Mouse (Mus musculus): ENCODE measurements around the gene Abr.

The Abr gene

DNA sequence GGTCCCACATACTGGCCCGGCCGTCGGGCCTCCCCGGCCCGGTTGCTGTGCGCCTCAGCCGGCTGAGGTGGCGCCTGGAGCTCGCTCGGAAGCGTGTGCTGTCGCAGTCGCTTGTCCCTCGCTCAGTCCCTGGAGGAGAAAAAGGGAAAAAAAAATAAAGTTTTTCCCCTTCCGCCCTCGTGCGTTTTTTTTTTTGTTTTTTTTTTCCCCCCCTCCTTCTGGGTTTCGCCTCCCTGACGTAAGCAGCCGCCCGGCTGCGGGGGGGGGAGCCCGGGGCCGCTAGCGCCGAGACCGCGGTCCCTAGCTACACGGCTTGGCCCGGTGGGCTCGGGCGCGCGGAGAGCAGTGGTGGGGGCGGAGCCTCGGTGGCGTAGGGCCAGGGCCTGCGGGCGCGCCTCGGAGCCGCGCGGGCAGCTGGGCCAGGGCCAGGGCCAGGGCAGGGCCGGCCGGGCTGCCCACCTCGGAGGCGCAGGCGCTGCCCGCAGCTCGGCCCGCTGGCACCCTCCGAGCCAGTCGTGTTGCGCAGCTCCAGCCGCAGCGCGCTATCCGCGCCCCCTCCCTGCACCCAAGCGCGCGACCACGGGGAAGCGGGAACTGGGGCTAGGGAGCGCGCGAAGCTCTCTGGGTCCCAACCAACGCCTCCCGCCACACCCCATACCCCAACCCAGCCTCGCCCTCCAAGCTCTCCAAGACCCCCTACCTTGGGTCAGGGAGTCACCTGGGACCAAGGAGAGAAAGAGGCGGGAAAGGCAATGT is 1.3 kb upstream of the Abr start:
- peak; percentile 43 for DNase-seq (ENCODE audit: low spot score)

DNA sequence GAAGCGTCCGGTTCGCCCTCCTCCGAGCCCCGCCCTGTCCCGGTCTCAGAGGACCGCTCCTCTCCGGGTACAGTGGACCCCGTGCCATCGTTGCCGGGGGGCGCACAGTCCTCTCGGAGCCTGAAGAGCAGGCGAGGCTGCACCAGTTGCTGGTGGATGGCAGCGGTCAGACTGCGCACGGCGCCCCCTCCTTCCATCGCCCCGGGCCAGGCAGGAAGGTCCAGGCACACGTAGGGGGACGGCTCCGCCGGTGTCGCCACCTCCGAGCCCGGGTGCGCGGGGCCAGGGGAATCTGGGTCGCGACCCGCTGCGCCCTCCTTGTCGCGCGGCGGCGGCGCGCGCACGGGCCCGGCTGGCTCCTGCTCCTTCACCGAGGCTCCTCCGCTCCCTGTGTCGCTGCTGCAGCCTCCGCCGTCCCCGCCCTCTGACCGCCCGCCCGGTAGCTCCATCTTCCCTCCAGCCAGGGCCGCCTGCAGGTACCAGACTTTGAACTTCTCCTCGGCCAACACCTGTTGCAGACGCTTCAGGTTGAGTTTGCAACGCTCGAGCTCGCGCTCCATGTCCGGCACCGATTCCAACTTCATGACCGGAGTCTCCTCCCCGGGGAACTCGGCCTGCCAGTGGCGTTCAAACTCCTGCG is 572 bp upstream of the Abr start:
- peak; percentile 15 for DNase-seq (ENCODE audit: low spot score)

DNA sequence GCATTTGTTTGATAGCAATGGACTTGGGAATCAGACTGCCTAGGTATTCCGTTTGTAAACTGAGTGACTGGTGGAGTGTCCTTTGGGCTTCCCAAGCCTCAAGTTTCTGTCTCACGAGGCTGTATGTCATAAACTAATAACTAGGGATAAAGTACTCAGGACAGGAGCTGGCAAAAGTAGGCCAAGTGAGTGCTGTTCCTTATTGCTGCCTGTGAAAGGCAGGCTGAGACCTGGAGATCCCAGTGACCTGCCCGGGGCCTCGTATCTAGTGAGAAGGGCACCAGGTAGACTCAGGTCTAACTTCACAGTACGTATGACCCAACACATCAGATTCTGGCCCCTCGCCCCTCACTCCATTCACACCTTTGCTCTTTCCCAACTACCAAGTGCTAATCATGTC is 4.0 kb downstream of the Abr start:
- DNase-seq (ENCODE audit: low spot score): no peak

DNA sequence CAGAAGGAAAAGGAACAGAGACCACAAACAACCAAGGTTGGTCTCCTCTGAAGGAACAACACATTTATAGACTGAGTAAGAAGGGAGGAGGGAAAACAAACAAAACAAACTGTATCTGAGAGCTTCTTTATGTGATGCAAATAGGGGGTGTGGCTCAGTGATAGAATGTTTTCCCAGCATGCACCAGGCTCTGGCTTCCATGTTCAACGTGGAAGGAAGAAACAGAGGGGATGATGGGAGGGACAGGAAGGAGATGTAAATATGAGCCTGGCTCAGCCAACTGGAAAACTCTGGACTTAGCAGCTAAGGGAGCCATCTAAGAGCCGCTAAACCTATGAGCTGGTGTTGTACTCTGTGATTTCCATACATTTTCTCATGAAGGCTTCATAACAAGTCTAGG is 7.9 kb downstream of the Abr start:
- no peak for DNase-seq (ENCODE audit: low spot score)

DNA sequence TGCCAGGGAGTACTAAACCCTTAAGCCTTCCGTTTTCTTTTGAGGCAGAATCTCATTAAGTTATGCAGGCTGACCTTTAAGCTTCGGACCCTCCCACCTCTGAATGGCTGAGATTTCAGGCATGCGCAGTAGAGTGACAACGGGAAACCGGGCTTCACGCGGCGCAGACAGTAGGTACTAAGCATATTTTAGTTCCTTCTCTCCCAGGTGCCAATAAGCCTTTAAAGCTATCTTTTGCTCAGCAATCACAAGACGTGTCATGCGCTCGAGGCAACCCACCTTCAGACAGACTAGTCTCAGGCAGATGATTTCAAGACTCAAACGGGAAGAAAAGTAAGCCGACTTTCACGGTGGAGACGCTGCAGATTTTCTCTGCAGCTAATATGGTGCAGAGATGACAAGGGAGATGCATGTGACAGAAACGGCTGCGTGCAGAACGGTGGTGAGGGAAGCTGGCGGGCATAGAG is 9.4 kb downstream of the Abr start:
- peak; percentile 20 for DNase-seq (ENCODE audit: low spot score)

DNA sequence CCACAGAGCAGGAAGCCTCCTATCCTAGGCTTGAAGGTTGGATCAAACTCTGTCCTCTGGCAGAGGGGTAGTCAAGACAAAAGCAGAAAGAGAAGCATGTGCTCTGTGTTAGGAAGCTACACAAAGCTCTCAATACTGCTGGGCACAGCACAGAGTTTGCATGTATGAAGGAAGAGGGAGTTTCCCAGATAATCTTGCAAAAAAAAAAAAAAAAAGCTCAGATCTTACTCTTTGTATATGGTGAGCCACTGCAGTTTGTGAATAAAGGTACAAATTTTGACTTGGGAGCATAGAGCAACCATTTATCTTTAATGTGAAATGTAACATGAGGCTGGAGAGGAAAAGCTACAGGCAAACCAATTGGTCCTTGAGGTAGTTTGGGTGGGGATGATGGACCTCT is 11.2 kb downstream of the Abr start:
- no peak for DNase-seq (ENCODE audit: low spot score)

DNA sequence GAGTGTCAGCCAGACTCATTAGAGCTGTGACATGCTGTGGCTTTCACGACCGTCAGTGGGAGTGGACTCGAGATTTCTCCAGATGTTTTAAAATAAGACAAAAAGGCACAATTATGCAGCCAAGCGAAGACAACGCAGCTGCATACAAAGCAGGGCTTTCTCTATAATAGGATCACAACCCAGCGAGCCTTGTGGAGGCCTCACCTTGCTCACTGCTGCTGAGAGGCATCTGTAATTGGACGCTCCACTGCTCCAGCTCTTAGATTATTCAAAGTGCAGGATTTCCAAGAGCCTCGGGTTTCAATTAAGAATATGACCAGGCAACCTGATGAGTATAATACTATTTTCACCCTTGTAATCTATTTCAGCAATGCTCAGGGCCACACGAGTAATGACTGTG is 15.6 kb downstream of the Abr start:
- DNase-seq (ENCODE audit: low spot score): no peak

DNA sequence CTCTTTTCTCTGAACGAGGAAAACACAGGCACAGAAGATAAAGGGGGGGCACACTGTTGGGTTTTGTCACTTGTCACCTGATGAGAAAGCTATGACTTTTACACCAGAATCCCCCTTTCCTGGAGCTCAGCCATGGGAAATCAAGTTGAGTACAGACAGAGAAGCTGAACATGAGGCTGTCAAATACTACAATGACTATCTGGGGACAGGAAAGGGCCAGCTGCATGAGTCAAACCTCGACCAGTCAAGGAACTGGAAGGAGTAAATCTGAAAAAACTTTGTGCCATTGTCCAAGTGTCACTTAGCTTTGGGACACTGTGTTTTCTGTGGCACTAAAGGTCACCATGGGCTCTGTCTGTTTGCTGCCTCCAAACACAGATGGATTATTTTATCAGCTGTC is 22.9 kb downstream of the Abr start:
- DNase-seq (ENCODE audit: low spot score): no peak

DNA sequence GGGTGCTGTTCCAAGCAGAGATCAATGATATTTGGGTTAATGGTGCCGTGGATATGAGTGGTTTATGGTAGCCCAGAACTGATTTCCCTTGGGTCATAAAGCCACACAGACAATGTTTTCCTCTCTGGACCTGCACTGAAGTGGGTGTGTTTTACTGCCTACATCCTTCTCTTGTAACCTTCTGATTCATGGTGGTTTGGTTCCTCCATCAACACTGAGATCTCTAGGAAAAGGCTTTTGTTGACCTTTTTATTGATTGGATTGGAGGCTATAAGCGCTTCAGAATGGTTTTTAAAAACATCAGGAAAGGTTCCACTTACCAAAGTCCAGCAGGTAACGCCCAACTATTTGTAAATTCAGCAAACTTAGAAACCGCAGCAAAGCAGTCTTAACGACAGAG is 23.4 kb downstream of the Abr start:
- no peak for DNase-seq (ENCODE audit: low spot score)

DNA sequence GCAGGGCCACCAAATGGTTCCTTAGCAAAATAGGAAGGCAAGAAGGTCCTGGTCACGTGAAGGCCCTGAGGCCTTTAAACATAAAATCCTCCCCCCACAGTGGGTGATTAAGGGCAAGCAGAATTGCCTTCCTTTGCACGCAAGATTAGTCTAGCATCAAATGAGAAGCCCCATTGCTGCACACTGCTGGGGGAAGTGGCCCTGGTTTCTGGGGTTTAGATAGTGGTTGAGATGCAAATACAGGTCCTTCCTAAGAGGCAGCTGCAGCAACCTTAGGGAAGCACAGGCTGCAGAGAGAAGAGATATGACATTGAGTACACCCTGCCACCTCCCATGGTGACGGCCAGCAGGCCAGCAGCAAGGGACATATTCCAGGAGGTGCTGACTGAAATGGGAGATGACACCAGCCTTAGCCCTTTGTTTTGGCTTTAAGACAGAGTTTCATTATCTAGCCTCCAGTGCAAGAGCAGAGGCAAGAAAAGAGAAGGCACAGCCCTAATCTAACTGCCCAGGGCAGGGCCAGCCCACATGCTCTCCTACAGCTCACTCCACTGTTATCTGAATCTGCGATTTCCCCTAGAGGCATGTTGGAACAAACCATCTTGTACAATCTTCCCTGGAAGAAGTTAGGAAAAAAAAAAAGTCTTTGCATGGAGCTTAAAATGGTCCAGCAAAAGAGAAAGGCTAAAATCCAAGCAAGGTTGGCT is 28.3 kb downstream of the Abr start:
- no peak for DNase-seq (ENCODE audit: low spot score)

DNA sequence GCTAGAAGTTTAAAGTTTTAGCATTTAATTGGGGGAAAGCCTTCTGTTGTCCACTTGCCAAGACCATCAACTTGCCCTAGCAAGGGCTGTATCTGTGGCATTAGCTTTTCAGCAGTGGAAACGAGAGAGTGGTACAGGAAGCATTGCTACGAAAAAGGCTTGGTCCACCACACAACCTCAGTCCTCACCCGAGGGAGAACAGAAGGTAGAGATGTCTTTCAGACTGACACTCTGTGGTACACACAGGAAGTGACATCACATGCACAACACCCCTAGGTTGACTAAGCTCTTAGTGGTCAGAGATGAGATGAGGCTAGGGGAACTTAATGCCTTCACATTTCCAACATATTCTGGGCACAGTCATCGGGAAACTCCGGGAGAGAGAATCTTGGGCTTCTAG is 32.4 kb downstream of the Abr start:
- DNase-seq (ENCODE audit: low spot score): no peak

DNA sequence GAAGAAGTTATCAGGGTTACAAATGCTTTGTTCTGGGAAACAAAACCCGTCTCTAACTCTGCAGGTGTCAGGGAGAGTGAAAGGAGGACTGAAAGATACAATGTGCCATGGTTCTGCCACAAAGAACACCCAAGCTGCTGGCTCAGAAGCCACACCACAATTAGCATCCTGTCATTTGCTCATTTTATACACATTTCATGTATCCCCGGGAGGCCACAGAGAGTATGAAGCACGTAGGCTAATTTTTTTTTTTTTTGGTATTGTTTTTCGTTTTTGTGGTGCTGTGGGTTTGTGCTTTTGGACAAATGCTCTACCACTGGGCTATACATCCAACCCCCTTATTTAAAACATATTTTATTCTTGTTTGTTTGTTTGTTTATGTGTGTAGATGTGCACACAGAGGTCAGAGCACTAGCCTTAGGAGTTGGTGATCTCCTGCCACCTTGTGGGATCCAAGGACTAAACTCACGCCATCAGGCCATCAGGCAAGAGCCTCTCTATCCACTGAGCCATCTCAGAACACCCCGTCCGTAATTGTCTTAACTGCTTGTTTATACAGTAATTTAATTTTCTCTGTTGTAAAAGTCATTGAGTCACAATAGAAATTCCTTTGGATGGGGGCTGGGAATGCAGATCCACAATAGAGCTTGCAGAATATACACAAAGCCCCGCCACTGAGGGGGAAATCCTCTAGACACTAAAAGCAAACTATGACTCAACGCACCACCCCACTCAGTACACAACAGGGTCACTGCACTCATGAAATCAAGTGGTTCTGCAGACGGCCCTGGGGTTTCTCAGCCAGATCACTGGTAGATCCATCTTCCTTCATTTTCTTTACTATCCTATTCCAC is 33.3 kb downstream of the Abr start:
- no peak for DNase-seq (ENCODE audit: low spot score)

DNA sequence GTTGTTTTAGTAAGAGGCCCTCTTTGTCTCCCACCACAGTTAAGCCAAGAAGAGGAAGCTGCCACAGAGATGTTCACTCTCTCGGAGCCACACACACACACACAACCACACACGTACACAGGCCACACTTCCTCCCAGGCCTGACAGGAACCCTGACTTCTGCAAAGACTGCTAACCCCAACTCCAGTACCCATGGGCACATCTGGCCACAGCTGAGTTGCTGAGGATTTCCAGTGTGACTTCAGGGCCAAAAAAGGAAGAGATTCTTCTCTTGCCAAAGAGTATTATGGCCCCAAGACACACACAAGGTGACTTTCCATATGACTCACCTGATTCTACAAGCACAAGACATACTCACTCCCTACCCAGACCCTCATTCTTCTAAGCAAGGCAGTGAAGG is 34.1 kb downstream of the Abr start:
- DNase-seq (ENCODE audit: low spot score): no peak

DNA sequence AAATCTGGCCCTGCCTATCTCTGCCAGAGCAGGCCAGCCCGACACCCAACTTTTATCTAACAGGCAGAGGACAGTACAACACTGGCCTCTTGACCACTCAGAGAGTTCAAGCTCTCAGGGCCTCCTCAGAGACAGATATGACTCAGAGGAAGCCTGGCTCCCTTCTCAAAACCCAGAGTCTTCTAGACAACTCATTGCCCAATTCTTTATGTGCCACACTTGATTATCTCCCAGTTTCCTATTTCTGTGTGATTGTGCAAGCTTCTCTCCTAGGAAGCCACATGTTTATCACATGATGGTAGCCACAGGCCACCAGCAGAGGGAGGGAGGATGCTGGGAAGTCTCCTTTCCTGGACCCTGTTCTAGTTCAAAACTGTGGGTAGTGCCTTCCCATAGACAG is 34.8 kb downstream of the Abr start:
- no peak for DNase-seq (ENCODE audit: low spot score)

DNA sequence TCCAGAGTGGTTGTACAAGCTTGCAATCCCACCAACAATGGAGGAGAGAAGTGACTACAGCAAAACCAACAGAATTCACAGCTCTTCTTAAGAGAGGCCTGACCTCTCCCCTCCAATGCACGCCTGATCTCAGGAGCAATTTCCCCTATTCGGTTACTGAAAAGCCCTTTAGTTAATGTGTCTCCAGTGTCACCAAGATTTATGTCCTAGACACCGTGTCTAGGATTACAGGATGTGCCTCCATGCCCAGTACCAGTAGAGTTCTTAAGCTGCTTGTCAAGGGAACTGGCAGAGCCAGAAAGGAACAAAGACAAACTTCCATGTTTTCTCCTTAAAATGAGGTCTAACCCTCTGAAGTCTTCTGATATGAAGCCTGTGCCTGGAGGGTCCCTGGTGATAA is 36.0 kb downstream of the Abr start:
- DNase-seq (ENCODE audit: low spot score): no peak

DNA sequence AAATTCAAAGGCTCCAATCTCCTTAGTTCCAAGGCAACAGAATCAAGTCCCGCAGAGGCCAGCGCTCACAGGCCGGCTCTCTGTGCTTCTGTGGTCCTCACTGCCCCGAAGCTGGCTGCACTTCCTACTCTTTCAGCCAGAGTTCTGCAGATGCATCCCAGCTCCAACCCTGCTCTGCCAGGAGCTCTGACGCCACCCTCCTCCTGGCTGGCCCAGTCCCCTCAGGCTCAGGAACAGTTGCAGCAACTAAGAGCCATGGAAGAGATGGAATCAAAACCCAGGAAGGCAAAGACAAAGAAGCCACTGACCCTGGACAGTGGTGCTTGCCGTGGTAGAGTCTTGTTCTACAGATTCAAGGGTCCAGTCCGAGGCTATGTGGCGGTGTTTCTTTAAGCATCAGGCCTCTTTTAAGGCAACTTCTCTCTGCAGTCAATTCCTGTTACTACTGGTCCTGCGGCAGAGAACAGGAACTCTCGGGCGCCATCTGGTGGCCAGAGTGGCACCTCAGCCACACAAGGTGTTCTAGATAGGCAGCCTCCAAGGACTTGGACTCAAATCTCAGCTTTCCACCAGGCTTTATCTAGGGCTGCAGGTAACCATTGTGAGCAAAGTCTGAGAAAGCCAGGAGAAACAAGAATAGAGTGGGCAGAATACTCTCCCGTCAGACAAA is 44.4 kb downstream of the Abr start:
- peak; percentile 92 for DNase-seq (ENCODE audit: low spot score)

DNA sequence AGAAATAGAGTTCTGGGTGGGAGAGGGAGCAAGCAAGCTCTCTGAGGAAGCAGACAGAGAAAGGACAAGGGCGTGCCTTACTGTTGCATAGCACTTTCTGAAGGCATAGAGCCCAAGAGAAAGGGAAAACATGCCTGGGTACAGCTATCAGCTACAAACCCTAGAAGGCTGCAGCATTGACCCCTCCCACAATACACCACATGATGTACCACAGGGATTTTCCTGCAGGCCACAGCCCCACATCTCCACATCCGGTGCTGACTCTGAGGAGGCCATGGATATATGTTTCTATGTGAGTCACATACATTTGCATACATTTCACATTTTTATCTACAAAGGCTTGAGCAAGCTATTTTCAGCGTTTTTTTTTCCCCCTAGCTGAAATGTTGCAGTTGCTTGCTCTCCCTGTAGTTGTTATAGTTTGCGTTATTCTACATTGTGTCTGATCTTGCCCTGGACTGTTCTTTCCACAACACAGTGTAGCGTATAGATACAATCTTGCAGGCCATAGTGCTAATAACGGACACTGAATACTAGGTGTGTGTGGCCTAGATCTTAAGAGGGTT is 49.2 kb downstream of the Abr start:
- DNase-seq (ENCODE audit: low spot score): no peak

DNA sequence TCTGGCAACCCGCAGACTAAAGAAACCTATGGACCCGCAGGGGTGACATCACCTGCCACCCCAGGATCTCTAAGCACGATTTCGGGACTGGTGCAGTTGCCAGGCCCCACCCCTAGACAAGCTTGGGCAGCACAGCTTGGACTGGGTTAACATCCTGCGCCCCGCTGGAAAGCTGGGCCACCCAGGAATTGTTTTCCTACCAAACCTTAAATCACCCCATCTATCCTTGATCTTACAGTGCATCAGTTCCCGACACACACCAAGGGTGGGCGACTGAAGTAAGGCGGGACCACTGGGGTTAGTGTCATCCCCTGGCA is 50.5 kb downstream of the Abr start:
- no peak for DNase-seq (ENCODE audit: low spot score)

DNA sequence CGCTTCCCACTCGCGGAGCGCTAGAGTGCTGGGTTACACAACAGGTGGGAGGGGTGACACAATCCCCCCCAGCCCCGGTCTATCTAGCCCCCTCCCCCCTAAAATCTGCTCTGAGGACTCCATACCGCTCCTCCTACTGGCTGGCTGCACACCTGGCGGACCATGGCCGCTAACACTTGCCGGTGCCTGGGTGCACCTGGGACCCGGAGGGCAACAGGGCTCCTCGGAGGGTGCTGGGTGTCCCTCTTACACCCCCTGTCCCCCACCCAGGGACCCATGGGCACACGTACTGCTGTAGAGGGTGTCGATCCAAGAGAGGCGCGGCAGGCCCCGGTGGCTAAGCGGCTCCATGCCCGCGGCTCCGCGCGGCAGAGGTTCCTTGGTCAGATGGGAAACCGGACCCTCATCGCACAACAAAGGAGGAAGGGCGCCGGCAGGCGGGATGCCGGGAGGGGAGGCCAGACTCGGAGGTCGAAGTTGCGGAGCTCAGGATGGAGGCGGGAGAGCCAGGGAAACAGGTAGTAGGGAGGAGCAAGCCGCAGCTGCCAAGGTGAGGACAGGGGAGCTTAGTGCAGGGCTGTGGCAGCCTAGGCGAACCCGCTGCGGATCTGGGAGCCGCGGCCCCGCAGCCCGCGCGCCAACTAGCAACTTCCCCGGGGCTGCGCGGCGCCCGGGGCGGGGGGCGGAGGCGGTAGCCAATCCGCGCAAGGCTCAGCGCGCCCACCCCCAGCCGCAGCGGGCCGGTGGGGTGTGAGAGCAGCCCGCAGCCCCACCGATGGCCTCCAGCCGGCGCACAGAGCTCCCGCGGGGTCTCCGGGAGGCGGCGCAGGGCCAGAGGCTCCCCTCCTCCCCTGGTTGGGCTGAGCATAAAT is 51.1 kb downstream of the Abr start:
- DNase-seq (ENCODE audit: low spot score): no peak

DNA sequence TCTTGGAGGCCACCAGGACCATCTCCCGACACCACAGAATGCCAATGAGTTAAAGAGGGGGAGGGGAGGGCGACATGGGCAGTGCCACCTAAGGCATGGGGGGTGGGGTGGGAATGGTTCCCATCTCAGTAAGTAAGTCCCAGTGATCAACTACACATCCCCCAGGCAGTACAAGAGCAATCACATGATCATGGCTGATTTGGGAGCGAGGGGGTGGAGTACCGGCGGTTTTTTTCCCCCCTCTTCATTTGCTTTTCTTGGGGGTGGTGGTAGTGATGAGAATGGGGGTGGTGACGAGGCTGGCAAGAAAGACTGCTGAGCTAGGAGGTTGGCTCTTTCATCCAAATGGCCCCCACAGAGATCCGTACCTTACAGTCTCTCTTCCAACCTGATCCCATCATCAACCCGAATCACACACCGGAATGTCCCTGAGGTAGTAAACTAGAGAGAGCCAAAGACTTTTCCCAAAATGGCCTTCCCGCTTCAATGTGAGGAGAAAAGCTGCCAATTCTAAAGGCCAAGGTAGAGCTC is 51.8 kb downstream of the Abr start:
- DNase-seq (ENCODE audit: low spot score): no peak

Data from urinary bladder, postnatal 25 days (tissue).